Mouse (Mus musculus) adrenal gland, postnatal 14 days (tissue): ENCODE measurements around the gene Fam131b. TPM values are rescaled to one million over a fixed set of nuclear protein-coding genes. Genes with fewer than 3 reads are reported as not detected.

ENCODE experiments used
- total RNA-seq: library from RNA; stranded (reverse); gene quantifications from 2 replicates; pipeline ENCODE4 v1.2.3, GENCODE M21; 2021

Gene Fam131b
- total RNA-seq, 1 experiment from 2014 or later, result 0.30 TPM

Other genes starting within 250 kb of the Fam131b start
- not detected in 2 replicates for gene Tas2r139, start 183.7 kb downstream of the Fam131b start, total RNA-seq
- not detected in 2 replicates for gene Tas2r144, start 109.3 kb downstream of the Fam131b start, total RNA-seq
- gene Gstk1, start 78.7 kb downstream of the Fam131b start, total RNA-seq, result 108 and 147 TPM in 2 replicates
- 0.86 and 1.0 TPM in 2 replicates for gene Tmem139, start 62.7 kb downstream of the Fam131b start, total RNA-seq
- gene Casp2, start 59.7 kb downstream of the Fam131b start, total RNA-seq, result 21.8 and 30.2 TPM in 2 replicates
- 0.19 TPM in 1 of 2 replicates, not detected in the other for gene Clcn1, start 38.0 kb downstream of the Fam131b start, total RNA-seq
- 115 and 117 TPM in 2 replicates for gene Zyx, start 25.0 kb upstream of the Fam131b start, total RNA-seq
- gene Epha1, start 48.6 kb upstream of the Fam131b start, total RNA-seq, result 1.2 and 3.6 TPM in 2 replicates
- 2.0 and 3.5 TPM in 2 replicates for gene Tas2r143, start 75.6 kb upstream of the Fam131b start, total RNA-seq
- 1.4 and 2.2 TPM in 2 replicates for gene Tas2r135, start 80.8 kb upstream of the Fam131b start, total RNA-seq
- gene Tas2r126, start 109.9 kb upstream of the Fam131b start, total RNA-seq, result 1.0 and 1.2 TPM in 2 replicates
- not detected in 2 replicates for gene Olfr458, start 140.6 kb upstream of the Fam131b start, total RNA-seq
- not detected in 2 replicates for gene Olfr457, start 151.7 kb upstream of the Fam131b start, total RNA-seq
- gene Olfr456, start 162.6 kb upstream of the Fam131b start, total RNA-seq, result not detected in 2 replicates
- gene Olfr455, start 222.9 kb upstream of the Fam131b start, total RNA-seq, result not detected in 2 replicates